Mouse (Mus musculus): Measurements from ENCODE around the gene Nat10.

DNA sequence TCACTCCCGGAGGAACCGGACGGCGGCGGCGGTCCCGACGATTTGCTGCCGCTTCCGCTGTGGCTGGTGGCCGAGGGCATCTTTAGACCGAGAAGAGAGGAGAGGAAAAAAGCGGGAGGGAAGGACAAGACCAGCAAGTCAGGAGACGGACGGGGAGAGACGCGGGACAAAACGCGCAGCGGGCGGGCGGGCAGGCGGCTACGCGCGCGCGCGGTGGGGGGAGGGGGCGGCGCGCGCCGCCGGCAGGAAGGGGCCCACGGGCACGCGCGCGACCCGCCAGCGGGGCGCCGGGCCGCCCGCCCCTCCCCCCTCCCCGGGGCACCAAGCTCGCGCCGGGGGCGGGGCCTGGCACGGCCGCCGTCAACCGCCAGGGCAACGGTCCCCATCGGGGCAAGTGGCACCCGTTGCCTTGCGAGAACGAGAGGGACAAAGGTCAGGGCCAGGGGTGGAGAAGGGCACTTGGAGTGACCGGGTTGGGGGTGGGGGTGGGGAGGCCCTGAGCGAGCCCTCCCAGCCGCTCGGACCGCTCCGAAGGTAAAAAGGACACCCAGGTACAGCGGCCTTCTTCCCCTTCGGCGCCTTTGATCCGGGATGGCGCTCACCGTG, 35.9 kb upstream of the Nat10 start:
- TF ChIP-seq GATA1 (IDR thresholded peaks at IDR 0.05; ENCODE audit: low read length): no peak
- TF ChIP-seq TAL1 (IDR thresholded peaks at IDR 0.05; ENCODE audit: low read length): no peak

Data from erythroblast, embryonic 14.5 days (primary cell).